Mouse (Mus musculus) G1E (cell line): ENCODE data around the gene Gm10354. TPM values are rescaled to one million over a fixed set of nuclear protein-coding genes. Genes with fewer than 3 reads are reported as not detected.
"Not testable (repeated sequence)": the region's sequence is repeated elsewhere in the genome, so short reads cannot be mapped to it uniquely, and the experiment has no call there.

Source experiments
- ATAC-seq: 2 replicates; pipeline ENCODE4 v1.8.0; 2016; ENCODE audit warnings: mild to moderate bottlenecking; ENCODE audit not compliant: insufficient number of reproducible peaks, poor library complexity, low FRiP score, severe bottlenecking; ENCODE audit errors: extremely low read depth
- DNase-seq: peaks from one replicate; pipeline ENCODE4 v3.0.0; 2012; ENCODE audit warnings: low spot score
- H3K27me3 ChIP-seq: 2 replicates; pipeline ENCODE4 v1.6.1; 2012; ENCODE audit warnings: mild to moderate bottlenecking, low read length, inconsistent platforms; ENCODE audit not compliant: insufficient read depth
- H3K36me3 ChIP-seq: replicated peaks from 2 replicates; pipeline ENCODE3; 2012; ENCODE audit warnings: mild to moderate bottlenecking, inconsistent platforms
- H3K4me1 ChIP-seq: 2 replicates; pipeline ENCODE4 v1.6.1; 2012; ENCODE audit warnings: low read depth, low read length, inconsistent platforms, mixed read lengths; ENCODE audit not compliant: insufficient read depth
- H3K4me3 ChIP-seq: 2 replicates; pipeline ENCODE4 v1.5.1; 2012; ENCODE audit warnings: low read depth, mild to moderate bottlenecking, inconsistent platforms, low read length, moderate library complexity, mixed read lengths
- H3K9me3 ChIP-seq: replicated peaks from 2 replicates; pipeline ENCODE4 v1.6.1; 2012; ENCODE audit warnings: inconsistent platforms
- polyA plus RNA-seq: library from polyadenylated mRNA; stranded (reverse); fragments of >175 nt; gene quantifications from 2 replicates; pipeline ENCODE4 v1.2.3, GENCODE M21; 2012
- total RNA-seq, 2 experiments: library from RNA; stranded (forward) in 1 of 2; stranded (reverse) in 1 of 2; fragments of 200-1000 nt in 1 of 2; fragments of >200 nt in 1 of 2; fragmentation: Nextera tagmentation in 1 of 2; gene quantifications; 2 replicates each; pipeline ENCODE4 v1.2.3; 2014 to 2017

Gene Gm10354
- total and polyA plus RNA-seq, 3 experiments = 0.22 TPM; not detected in 2

DNA sequence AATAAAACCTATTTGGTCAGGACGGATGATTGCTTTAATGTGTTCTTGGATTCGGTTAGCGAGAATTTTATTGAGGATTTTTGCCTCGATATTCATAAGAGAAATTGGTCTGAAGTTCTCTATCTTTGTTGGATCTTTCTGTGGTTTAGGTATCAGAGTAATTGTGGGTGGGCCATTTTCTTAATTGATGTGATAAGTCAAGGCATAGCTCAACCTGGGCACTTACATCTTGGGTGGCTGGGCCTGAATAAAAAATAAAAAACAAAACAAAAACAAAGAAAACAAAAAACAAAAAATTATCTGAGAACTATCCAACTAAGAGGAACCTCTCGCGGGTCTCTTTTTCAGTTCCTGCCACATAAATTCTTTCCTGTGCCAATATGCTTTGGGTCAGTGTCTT lies 15.4 kb upstream of the Gm10354 start:
- H3K4me3 ChIP-seq, H3K4me1 ChIP-seq, H3K36me3 ChIP-seq, ATAC-seq, H3K27me3 ChIP-seq, DNase-seq, H3K9me3 ChIP-seq: not testable (repeated sequence)

GRCm38 (mm10) chr5:14990375-14991158 lies 11.8 kb upstream of the Gm10354 start:
- H3K27me3 ChIP-seq, ATAC-seq, H3K9me3 ChIP-seq, H3K4me1 ChIP-seq, H3K36me3 ChIP-seq, H3K4me3 ChIP-seq, DNase-seq: not testable (repeated sequence)

GRCm38 (mm10) chr5:14986649-14987387 lies 8.1 kb upstream of the Gm10354 start:
- not testable (repeated sequence) for ATAC-seq, DNase-seq

DNA sequence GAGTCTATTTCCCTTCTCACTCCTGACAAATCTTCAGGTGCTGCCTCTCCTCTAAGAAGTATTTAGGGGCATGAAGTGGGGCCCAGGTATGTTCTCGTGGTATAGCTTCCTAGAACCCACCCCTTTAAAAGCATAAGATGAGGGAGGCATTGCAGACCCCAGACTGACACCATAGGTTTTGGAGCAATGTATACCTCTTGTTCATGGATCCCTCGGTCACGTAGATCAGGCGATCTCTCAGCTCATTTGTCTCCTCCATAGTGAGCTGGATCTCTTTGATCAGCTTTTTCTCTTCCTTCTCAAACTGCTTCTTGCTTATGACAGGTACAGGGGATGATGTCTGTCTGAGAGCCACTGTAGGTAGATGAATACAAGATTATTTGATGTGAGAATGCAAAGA lies 1.4 kb downstream of the Gm10354 start:
- H3K27me3 ChIP-seq, H3K9me3 ChIP-seq, H3K4me1 ChIP-seq, DNase-seq, H3K36me3 ChIP-seq, H3K4me3 ChIP-seq, ATAC-seq: not testable (repeated sequence)

More at GRCm38 (mm10) chr5:14986649-14987387, 8.1 kb upstream of the Gm10354 start:
- not testable (repeated sequence) for H3K36me3 ChIP-seq, H3K4me3 ChIP-seq, H3K9me3 ChIP-seq, H3K27me3 ChIP-seq, H3K4me1 ChIP-seq

- H3K4me1 ChIP-seq, H3K9me3 ChIP-seq, DNase-seq, H3K36me3 ChIP-seq, H3K4me3 ChIP-seq, H3K27me3 ChIP-seq, ATAC-seq: not testable (repeated sequence)
Observed at GRCm38 (mm10) chr5:14975294-14975693, 3.4 kb downstream of the Gm10354 start.

DNA sequence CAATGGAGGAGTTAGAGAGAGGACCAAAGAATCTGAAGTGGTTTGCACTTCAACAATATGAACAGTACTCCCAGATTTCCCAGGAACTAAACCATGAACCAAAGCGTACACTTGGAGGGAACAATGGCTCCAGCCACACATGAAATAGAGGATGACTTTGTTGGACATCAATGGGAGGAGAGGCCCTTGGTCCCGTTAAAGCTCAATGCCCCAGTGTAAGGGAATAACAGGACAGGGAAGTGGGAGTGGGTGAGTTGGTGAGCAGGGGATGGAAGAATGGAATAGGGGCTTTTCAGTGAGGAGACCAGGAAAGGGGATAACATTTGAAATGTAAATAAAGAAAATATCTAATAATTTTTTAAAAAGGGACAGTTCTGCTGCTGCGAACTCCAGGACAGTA lies 5.9 kb downstream of the Gm10354 start:
- DNase-seq, H3K9me3 ChIP-seq, ATAC-seq, H3K4me3 ChIP-seq, H3K36me3 ChIP-seq, H3K4me1 ChIP-seq, H3K27me3 ChIP-seq: not testable (repeated sequence)

- H3K36me3 ChIP-seq, H3K9me3 ChIP-seq, ATAC-seq, DNase-seq, H3K4me1 ChIP-seq, H3K4me3 ChIP-seq, H3K27me3 ChIP-seq: not testable (repeated sequence)
Observed at GRCm38 (mm10) chr5:14963821-14964220, 14.9 kb downstream of the Gm10354 start.

- H3K4me3 ChIP-seq, H3K4me1 ChIP-seq, H3K36me3 ChIP-seq, H3K9me3 ChIP-seq, H3K27me3 ChIP-seq, ATAC-seq, DNase-seq: not testable (repeated sequence)
Observed at GRCm38 (mm10) chr5:14961502-14961901, 17.2 kb downstream of the Gm10354 start.

- H3K9me3 ChIP-seq, H3K36me3 ChIP-seq, H3K4me1 ChIP-seq, DNase-seq, H3K27me3 ChIP-seq, ATAC-seq, H3K4me3 ChIP-seq: not testable (repeated sequence)
Observed at GRCm38 (mm10) chr5:14955928-14956706, 22.6 kb downstream of the Gm10354 start.

DNA sequence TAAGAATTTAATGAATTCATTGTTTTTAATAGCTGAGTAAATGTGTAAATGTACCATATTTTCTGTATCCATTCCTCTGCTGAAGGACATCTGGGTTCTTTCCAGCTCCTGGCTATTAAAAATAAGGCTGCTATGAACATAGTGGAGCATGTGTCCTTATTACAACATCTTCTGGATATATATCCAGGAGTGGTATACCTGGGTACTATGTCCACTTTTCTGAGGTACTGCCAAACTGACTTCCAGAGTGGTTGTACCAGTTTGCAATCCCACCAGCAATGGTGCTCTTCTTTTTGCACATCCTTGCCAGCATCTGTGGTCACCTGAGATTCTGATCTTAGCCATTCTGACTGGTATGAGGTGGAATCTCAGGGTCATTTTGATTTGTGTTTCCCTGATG lies 25.1 kb downstream of the Gm10354 start:
- not testable (repeated sequence) for H3K36me3 ChIP-seq

GRCm38 (mm10) chr5:14952749-14953148 lies 26.0 kb downstream of the Gm10354 start:
- H3K36me3 ChIP-seq, H3K4me3 ChIP-seq, H3K4me1 ChIP-seq, ATAC-seq, H3K27me3 ChIP-seq, DNase-seq, H3K9me3 ChIP-seq: not testable (repeated sequence)

More for the DNA sequence above, 25.1 kb downstream of the Gm10354 start:
- DNase-seq, ATAC-seq, H3K9me3 ChIP-seq, H3K4me1 ChIP-seq, H3K4me3 ChIP-seq, H3K27me3 ChIP-seq: not testable (repeated sequence)
